Mouse (Mus musculus) embryonic facial prominence, embryonic 10.5 days (tissue): ENCODE data around the gene Micall1. TPM values are rescaled to one million over a fixed set of nuclear protein-coding genes. Genes with fewer than 3 reads are reported as not detected.
A peak's percentile ranks its signal among the peaks of the same experiment; 100 is the strongest.

Experiments
- DNase-seq: peaks from one replicate; pipeline ENCODE4 v3.0.0-alpha.2; 2017; ENCODE audit warnings: low spot score
- H3K27ac ChIP-seq: fragments of 300-500 bp; sonication (generic); replicated peaks from 2 replicates; pipeline ENCODE4 v1.5.1; 2016; ENCODE audit warnings: mild to moderate bottlenecking
- H3K27me3 ChIP-seq: fragments of 300-500 bp; sonication (generic); replicated peaks from 2 replicates; pipeline ENCODE4 v1.6.1; 2016; ENCODE audit warnings: low read depth, mild to moderate bottlenecking; ENCODE audit not compliant: poor library complexity, severe bottlenecking
- H3K36me3 ChIP-seq: fragments of 300-500 bp; sonication (generic); replicated peaks from 2 replicates; pipeline ENCODE4 v1.6.1; 2016; ENCODE audit warnings: mild to moderate bottlenecking, moderate library complexity
- H3K4me1 ChIP-seq: fragments of 300-500 bp; sonication (generic); 2 replicates; pipeline ENCODE4 v1.6.1; 2016
- H3K4me3 ChIP-seq: fragments of 300-500 bp; sonication (generic); 2 replicates; pipeline ENCODE4 v1.5.1; 2016; ENCODE audit warnings: mild to moderate bottlenecking, moderate library complexity
- H3K9me3 ChIP-seq: fragments of 300-500 bp; sonication (generic); 2 replicates; pipeline ENCODE4 v1.6.1; 2016; ENCODE audit warnings: mild to moderate bottlenecking
- WGBS: fragments of 180-500 bp; shearing (Covaris S2); methylation state at CpG from one replicate; pipeline ENCODE4 v1.1.7; 2016; 5-methylcytosine and 5-hydroxymethylcytosine counted together
- polyA plus RNA-seq: library from polyadenylated mRNA; unstranded; fragments of >200 nt; fragmentation: Nextera tagmentation; extraction: Ambion mirVana; gene quantifications from 2 replicates; pipeline ENCODE4 v1.2.1, GENCODE M21; 2016

The Micall1 gene
- polyA plus RNA-seq, 1 experiment from 2014 or later, result 7.4 TPM

GRCm38 (mm10) chr15:79123751-79124150, 15.1 kb downstream of the Micall1 start:
- Histone ChIP-seq H3K4me1 (no peaks in the 10 kb centered on the region), H3K36me3 (peaks cover 92% of the 10 kb centered on the region), H3K4me3 (no peak overlapping the region), H3K9me3 (no peaks in the 10 kb centered on the region), H3K27me3 (no peaks in the 10 kb centered on the region), H3K27ac (no peak overlapping the region)
- WGBS, result 88% methylated on average over 6 of the region's 6 CpGs
- no peak for DNase-seq

- no peak for DNase-seq
- 84% methylated on average over 10 of the region's 10 CpGs for WGBS
- H3K27ac ChIP-seq, result no peak overlapping the region
- H3K4me3 ChIP-seq, result no peak overlapping the region
- H3K36me3 ChIP-seq, result peaks cover 92% of the 10 kb centered on the region
- no peaks in the 10 kb centered on the region for H3K4me1 ChIP-seq
- no peaks in the 10 kb centered on the region for H3K27me3 ChIP-seq
- H3K9me3 ChIP-seq, result no peaks in the 10 kb centered on the region
These were observed 15.7 kb downstream of the Micall1 start for GRCm38 (mm10) chr15:79124331-79124875.

GRCm38 (mm10) chr15:79126217-79126932, 17.7 kb downstream of the Micall1 start:
- Histone ChIP-seq H3K9me3 (no peaks in the 10 kb centered on the region), H3K27me3 (no peaks in the 10 kb centered on the region), H3K4me3 (no peak overlapping the region), H3K4me1 (no peaks in the 10 kb centered on the region), H3K27ac (no peak overlapping the region), H3K36me3 (peaks cover 93% of the 10 kb centered on the region)
- peak; percentile 55 for DNase-seq
- WGBS, result 81% methylated on average over 13 of the region's 13 CpGs

- no peak overlapping the region for H3K27ac ChIP-seq
- H3K4me1 ChIP-seq, result no peaks in the 10 kb centered on the region
- H3K36me3 ChIP-seq, result peaks cover 100% of the 10 kb centered on the region
- H3K9me3 ChIP-seq, result no peaks in the 10 kb centered on the region
- no peaks in the 10 kb centered on the region for H3K27me3 ChIP-seq
- 93% methylated on average over 12 of the region's 12 CpGs for WGBS
- H3K4me3 ChIP-seq, result no peak overlapping the region
- no peak for DNase-seq
These were observed 18.4 kb downstream of the Micall1 start for GRCm38 (mm10) chr15:79127101-79127500.

- Histone ChIP-seq H3K27ac (no peak overlapping the region), H3K27me3 (no peaks in the 10 kb centered on the region), H3K4me3 (no peak overlapping the region), H3K9me3 (no peaks in the 10 kb centered on the region), H3K36me3 (peaks cover 100% of the 10 kb centered on the region), H3K4me1 (no peaks in the 10 kb centered on the region)
- no peak for DNase-seq
- 93% methylated on average over 5 of the region's 5 CpGs for WGBS
These were observed 19.5 kb downstream of the Micall1 start for GRCm38 (mm10) chr15:79128208-79128607.

GRCm38 (mm10) chr15:79129311-79129710, 20.6 kb downstream of the Micall1 start:
- Histone ChIP-seq H3K27ac (no peak overlapping the region), H3K36me3 (peaks cover 100% of the 10 kb centered on the region)
- 85% methylated on average over 7 of the region's 7 CpGs for WGBS

GRCm38 (mm10) chr15:79130782-79131181, 22.1 kb downstream of the Micall1 start:
- H3K9me3 ChIP-seq, result no peaks in the 10 kb centered on the region
- H3K27me3 ChIP-seq, result no peaks in the 10 kb centered on the region
- H3K4me1 ChIP-seq, result no peaks in the 10 kb centered on the region
- no peak overlapping the region for H3K4me3 ChIP-seq
- DNase-seq, result no peak
- WGBS, result 87% methylated on average over 10 of the region's 10 CpGs
- H3K36me3 ChIP-seq, result peaks cover 86% of the 10 kb centered on the region
- no peak overlapping the region for H3K27ac ChIP-seq

More at GRCm38 (mm10) chr15:79129311-79129710, 20.6 kb downstream of the Micall1 start:
- Histone ChIP-seq H3K9me3 (no peaks in the 10 kb centered on the region), H3K4me1 (no peaks in the 10 kb centered on the region), H3K4me3 (no peak overlapping the region), H3K27me3 (no peaks in the 10 kb centered on the region)
- DNase-seq, result no peak

GRCm38 (mm10) chr15:79131442-79131841, 22.7 kb downstream of the Micall1 start:
- Histone ChIP-seq H3K4me3 (no peak overlapping the region), H3K9me3 (no peaks in the 10 kb centered on the region), H3K27me3 (no peaks in the 10 kb centered on the region), H3K36me3 (peaks cover 80% of the 10 kb centered on the region), H3K4me1 (no peaks in the 10 kb centered on the region), H3K27ac (no peak overlapping the region)
- DNase-seq, result no peak
- WGBS, result 76% methylated on average over 7 of the region's 7 CpGs

- WGBS, result 85% methylated on average over 6 of the region's 6 CpGs
- H3K4me3 ChIP-seq, result no peak overlapping the region
- H3K9me3 ChIP-seq, result no peaks in the 10 kb centered on the region
- no peak overlapping the region for H3K27ac ChIP-seq
- H3K36me3 ChIP-seq, result peaks cover 62% of the 10 kb centered on the region
- DNase-seq, result no peak
- no peaks in the 10 kb centered on the region for H3K4me1 ChIP-seq
- no peaks in the 10 kb centered on the region for H3K27me3 ChIP-seq
These were observed 24.5 kb downstream of the Micall1 start for GRCm38 (mm10) chr15:79133191-79133661.

GRCm38 (mm10) chr15:79134496-79135270, 26.0 kb downstream of the Micall1 start:
- H3K27ac ChIP-seq, result no peak overlapping the region
- no peaks in the 10 kb centered on the region for H3K27me3 ChIP-seq
- H3K9me3 ChIP-seq, result no peaks in the 10 kb centered on the region
- DNase-seq, result no peak
- peaks cover 47% of the 10 kb centered on the region for H3K36me3 ChIP-seq
- H3K4me3 ChIP-seq, result no peak overlapping the region
- H3K4me1 ChIP-seq, result no peaks in the 10 kb centered on the region
- 85% methylated on average over 9 of the region's 9 CpGs for WGBS

- 83% methylated on average over 9 of the region's 9 CpGs for WGBS
- H3K27ac ChIP-seq, result no peak overlapping the region
- peaks cover under 1% of the 10 kb centered on the region for H3K4me1 ChIP-seq
- H3K4me3 ChIP-seq, result no peak overlapping the region
- no peak for DNase-seq
- H3K36me3 ChIP-seq, result peaks cover 41% of the 10 kb centered on the region
- no peaks in the 10 kb centered on the region for H3K27me3 ChIP-seq
- H3K9me3 ChIP-seq, result no peaks in the 10 kb centered on the region
These were observed 26.6 kb downstream of the Micall1 start for GRCm38 (mm10) chr15:79135332-79135731.

- Histone ChIP-seq H3K4me1 (peaks cover 7% of the 10 kb centered on the region), H3K27me3 (no peaks in the 10 kb centered on the region), H3K27ac (no peak overlapping the region), H3K36me3 (peaks cover 34% of the 10 kb centered on the region), H3K4me3 (no peak overlapping the region), H3K9me3 (no peaks in the 10 kb centered on the region)
- WGBS, result 74% methylated on average over 11 of the region's 11 CpGs
- no peak for DNase-seq
These were observed 27.3 kb downstream of the Micall1 start for GRCm38 (mm10) chr15:79135783-79136575.
